Mouse (Mus musculus) neural tube, embryonic 15.5 days (tissue): ENCODE data around the gene Hist1h2bc. TPM values are rescaled to one million over a fixed set of nuclear protein-coding genes. Genes with fewer than 3 reads are reported as not detected.
"Not testable (repeated sequence)": the region's sequence is repeated elsewhere in the genome, so short reads cannot be mapped to it uniquely, and the experiment has no call there.

Experiments used
- ATAC-seq: fragments of 200-750 bp; cut with Nextera tagmentation; 2 replicates; pipeline ENCODE4 v1.8.0; 2017; ENCODE audit warnings: mild to moderate bottlenecking, moderate TSS enrichment, moderate library complexity; ENCODE audit not compliant: low FRiP score
- H3K27ac ChIP-seq: fragments of 300-500 bp; sonication (generic); replicated peaks from 2 replicates; pipeline ENCODE4 v1.5.1; 2015; ENCODE audit warnings: mild to moderate bottlenecking, inconsistent platforms
- H3K27me3 ChIP-seq: fragments of 300-500 bp; sonication (generic); replicated peaks from 2 replicates; pipeline ENCODE4 v1.6.1; 2015; ENCODE audit warnings: inconsistent platforms
- H3K36me3 ChIP-seq: fragments of 300-500 bp; sonication (generic); 2 replicates; pipeline ENCODE4 v1.6.1; 2015; ENCODE audit warnings: inconsistent platforms
- H3K4me1 ChIP-seq: fragments of 300-500 bp; sonication (generic); 2 replicates; pipeline ENCODE4 v1.6.1; 2015; ENCODE audit warnings: inconsistent platforms
- H3K4me2 ChIP-seq: fragments of 300-500 bp; sonication (generic); 2 replicates; pipeline ENCODE4 v1.6.1; 2015; ENCODE audit warnings: inconsistent platforms, mild to moderate bottlenecking, moderate library complexity
- H3K4me3 ChIP-seq: fragments of 300-500 bp; sonication (generic); replicated peaks from 2 replicates; pipeline ENCODE4 v1.5.1; 2015; ENCODE audit warnings: mild to moderate bottlenecking, inconsistent platforms
- H3K9ac ChIP-seq: fragments of 300-500 bp; sonication (generic); replicated peaks from 2 replicates; pipeline ENCODE4 v1.6.1; 2015; ENCODE audit warnings: mild to moderate bottlenecking, inconsistent platforms
- H3K9me3 ChIP-seq: fragments of 300-500 bp; sonication (generic); replicated peaks from 2 replicates; pipeline ENCODE4 v1.6.1; 2016; ENCODE audit warnings: inconsistent platforms
- WGBS: fragments of 180-500 bp; shearing (Covaris S2); methylation state at CpG from one replicate; pipeline ENCODE4 v1.1.7; 2015; ENCODE audit warnings: mixed read lengths; 5-methylcytosine and 5-hydroxymethylcytosine counted together
- polyA plus RNA-seq: library from polyadenylated mRNA; unstranded; fragments of >200 nt; fragmentation: Nextera tagmentation; extraction: Ambion mirVana; gene quantifications from 2 replicates; pipeline ENCODE4 v1.2.1, GENCODE M21; 2015

Hist1h2bc gene
- polyA plus RNA-seq, 1 experiment from 2014 or later, result 18.4 TPM

DNA sequence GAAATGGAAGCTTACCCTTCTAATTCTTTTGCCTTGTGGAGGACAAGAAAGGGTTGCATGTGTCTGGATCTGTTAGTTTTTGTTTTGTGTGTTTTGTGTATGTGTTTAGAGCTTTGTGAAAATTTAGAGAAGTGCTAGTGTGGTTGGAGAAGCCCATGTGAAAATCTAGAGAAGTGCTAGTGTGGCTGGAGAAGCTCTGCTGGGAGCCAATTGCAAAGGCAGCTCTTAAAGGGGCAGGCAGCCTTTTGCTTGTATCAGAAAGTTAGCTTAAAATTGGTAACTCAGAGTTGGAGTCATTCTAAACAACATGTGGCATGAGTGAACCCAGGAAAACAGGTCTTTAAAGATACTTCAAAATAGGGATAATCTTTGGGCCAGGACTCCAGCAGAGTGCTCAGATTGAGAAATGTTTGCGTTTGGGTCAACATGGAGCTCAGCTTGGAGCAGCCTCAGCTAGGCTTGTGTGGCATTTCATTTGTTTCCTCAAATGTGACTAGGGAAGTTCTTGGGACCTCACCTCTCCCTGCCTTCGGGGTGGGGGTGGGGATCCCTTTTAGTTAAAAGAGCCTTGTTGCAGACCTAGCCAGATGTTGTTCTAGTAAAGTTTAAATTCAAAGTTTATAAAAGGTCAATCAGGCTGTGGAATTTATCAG is 33.7 kb downstream of the Hist1h2bc start:
- not testable (repeated sequence) for ATAC-seq, H3K9me3 ChIP-seq, H3K9ac ChIP-seq, H3K27me3 ChIP-seq, H3K4me2 ChIP-seq, H3K36me3 ChIP-seq, H3K4me3 ChIP-seq, H3K4me1 ChIP-seq, H3K27ac ChIP-seq
- WGBS, result 19% methylated on average over 2 of the region's 2 CpGs

DNA sequence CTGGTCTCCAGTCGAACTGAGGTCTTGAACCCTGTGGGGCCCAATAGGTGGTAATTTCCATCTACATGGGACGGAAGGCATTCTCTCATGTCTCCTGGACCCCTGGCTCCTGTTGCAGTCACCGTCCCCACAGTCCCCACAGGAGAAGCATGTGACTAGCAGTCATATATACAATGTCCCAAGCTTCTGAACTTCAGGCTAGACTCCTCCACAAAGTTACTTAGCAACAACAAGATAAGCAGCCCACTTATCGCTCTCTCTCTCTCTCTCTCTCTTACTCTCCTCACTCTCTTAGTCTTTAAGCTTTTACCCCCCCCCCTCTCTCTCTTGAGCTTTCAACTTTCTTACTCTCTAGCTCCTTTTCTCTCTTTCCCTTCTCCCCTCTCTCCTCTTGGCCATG is 40.2 kb downstream of the Hist1h2bc start:
- Histone ChIP-seq H3K27ac (no peak overlapping the region), H3K4me2 (no peak overlapping the region), H3K9me3 (no peaks in the 10 kb centered on the region), H3K9ac (no peak overlapping the region), H3K4me3 (no peak overlapping the region), H3K4me1 (no peaks in the 10 kb centered on the region), H3K27me3 (no peaks in the 10 kb centered on the region), H3K36me3 (no peaks in the 10 kb centered on the region)
- no peak for ATAC-seq
- WGBS, result 98% methylated on average over 4 of the region's 4 CpGs

DNA sequence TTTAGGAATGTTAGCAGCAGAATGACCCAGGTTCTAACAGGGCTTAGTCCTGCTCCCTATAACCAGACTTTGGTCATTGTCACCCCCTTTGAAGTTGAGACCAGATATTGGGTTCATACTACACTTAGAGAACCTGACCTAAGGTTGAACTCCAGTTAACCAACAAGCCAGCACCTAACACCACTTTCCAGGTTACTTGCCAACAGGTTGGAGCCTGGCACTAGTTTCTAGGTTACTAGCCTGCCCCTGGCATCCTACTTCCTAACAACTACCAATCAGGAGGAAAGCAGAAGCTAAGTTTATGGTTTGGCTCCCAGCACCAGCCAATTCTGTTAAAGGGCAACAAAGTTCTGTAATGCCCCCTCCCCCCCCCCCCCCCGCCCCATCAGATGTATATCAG is 41.2 kb downstream of the Hist1h2bc start:
- ATAC-seq, result no peak
- 0% methylated on average over 1 of the region's 1 CpGs for WGBS
- H3K36me3 ChIP-seq, result no peaks in the 10 kb centered on the region
- H3K9me3 ChIP-seq, result no peaks in the 10 kb centered on the region
- no peak overlapping the region for H3K27ac ChIP-seq
- H3K4me1 ChIP-seq, result no peaks in the 10 kb centered on the region
- H3K4me3 ChIP-seq, result no peak overlapping the region
- H3K4me2 ChIP-seq, result no peak overlapping the region
- no peak overlapping the region for H3K9ac ChIP-seq
- no peaks in the 10 kb centered on the region for H3K27me3 ChIP-seq

DNA sequence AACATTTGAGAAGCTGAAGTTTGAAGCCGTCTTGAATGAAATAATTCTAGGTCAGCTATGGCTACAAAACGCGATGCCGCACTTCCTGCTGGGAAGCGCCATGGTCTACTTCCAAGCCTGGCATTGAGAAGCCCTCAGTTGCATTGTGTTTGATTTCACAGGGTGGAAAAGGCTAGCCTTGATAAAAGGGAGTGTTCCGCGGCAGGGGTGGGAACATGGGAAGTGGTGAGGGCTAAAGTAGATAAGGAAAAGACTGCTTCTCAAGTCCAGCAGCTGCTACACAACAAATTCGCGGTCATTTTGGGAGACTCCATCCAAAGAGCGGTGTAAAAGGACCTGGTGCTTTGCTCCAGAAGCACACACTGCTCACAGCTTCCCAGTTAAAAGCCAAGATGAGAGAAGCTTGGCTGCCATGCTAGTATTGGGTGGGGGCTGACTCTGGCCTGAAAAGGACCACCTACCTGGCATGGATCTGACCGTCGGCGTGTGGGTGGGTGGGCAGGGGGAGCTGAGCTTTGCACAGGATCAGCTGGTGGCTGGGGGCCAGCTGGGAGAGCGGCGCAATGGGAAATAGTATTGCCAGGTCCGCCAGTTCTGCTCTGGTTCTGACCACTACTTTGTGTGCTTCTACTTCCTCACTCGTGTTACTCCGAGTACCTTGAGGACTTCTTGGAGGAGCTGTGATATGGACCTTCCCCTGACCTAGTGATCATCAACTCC is 44.6 kb downstream of the Hist1h2bc start:
- no peaks in the 10 kb centered on the region for H3K36me3 ChIP-seq
- no peak overlapping the region for H3K27ac ChIP-seq
- H3K4me2 ChIP-seq, result no peak overlapping the region
- H3K4me1 ChIP-seq, result no peaks in the 10 kb centered on the region
- WGBS, result 90% methylated on average over 18 of the region's 18 CpGs
- no peaks in the 10 kb centered on the region for H3K9me3 ChIP-seq
- H3K4me3 ChIP-seq, result no peak overlapping the region
- no peaks in the 10 kb centered on the region for H3K27me3 ChIP-seq
- no peak for ATAC-seq
- H3K9ac ChIP-seq, result no peak overlapping the region

DNA sequence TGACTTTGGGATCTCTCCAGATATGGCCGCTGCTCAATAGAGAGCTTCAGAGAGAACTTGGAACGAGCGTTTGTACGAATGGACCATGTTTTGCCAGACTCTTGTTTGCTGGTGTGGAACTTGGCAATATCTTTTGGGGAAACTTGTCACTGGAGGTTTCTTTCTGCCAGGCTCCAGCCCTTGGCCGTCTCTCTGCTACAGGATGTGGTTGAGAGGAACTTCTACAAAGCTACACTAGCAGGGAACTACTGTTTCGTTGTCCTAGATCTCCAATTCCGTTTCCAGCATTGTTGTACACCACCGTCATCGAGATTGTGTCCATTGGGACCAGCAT is 45.2 kb downstream of the Hist1h2bc start:
- no peak for ATAC-seq
- Histone ChIP-seq H3K27ac (no peak overlapping the region), H3K4me1 (no peaks in the 10 kb centered on the region), H3K9me3 (no peaks in the 10 kb centered on the region), H3K27me3 (no peaks in the 10 kb centered on the region), H3K9ac (no peak overlapping the region), H3K4me2 (no peak overlapping the region), H3K4me3 (no peak overlapping the region), H3K36me3 (no peaks in the 10 kb centered on the region)
- 92% methylated on average over 9 of the region's 9 CpGs for WGBS

DNA sequence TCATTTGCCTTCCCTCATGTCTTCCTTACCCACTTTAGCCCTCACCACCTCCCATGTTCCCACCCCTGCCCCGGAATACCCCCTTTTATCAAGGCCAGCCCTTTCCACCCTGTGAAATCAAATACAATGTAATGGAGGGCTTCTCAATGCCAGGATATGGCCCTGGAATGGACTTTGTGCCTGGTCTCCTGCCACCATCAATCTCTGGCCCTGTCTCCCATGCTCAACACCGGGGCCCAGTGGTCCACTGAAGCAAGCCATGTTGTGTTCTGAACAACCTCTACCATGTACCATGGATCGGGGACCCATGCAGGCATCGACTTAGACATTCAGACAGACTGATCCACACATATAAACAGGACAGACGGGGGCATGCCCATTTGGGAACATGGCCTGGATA is 45.7 kb downstream of the Hist1h2bc start:
- no peak for ATAC-seq
- WGBS, result 89% methylated on average over 5 of the region's 5 CpGs
- no peaks in the 10 kb centered on the region for H3K27me3 ChIP-seq
- H3K36me3 ChIP-seq, result no peaks in the 10 kb centered on the region
- H3K4me1 ChIP-seq, result no peaks in the 10 kb centered on the region
- H3K27ac ChIP-seq, result no peak overlapping the region
- no peak overlapping the region for H3K4me3 ChIP-seq
- H3K9me3 ChIP-seq, result no peaks in the 10 kb centered on the region
- H3K9ac ChIP-seq, result no peak overlapping the region
- H3K4me2 ChIP-seq, result no peak overlapping the region

DNA sequence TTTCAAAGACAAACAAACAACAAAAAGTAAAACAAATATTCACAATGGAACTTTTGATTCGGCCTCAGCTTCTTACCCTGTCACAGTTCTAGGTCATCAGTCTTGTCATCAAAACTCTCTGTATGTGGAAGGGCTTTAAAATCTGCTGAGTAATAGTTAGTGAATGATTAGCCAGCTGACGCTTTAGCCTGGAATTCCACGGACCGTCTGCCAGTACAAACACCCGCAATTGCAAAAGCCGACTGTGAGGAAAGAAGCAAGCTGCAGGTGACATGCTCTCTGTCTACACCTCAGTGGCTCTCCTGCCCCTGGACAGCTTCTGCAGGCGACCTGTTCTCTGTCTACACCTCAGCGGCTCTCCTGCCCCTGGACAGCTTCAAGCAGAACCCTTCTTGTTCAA is 46.5 kb downstream of the Hist1h2bc start:
- WGBS, result 36% methylated on average over 8 of the region's 8 CpGs

DNA sequence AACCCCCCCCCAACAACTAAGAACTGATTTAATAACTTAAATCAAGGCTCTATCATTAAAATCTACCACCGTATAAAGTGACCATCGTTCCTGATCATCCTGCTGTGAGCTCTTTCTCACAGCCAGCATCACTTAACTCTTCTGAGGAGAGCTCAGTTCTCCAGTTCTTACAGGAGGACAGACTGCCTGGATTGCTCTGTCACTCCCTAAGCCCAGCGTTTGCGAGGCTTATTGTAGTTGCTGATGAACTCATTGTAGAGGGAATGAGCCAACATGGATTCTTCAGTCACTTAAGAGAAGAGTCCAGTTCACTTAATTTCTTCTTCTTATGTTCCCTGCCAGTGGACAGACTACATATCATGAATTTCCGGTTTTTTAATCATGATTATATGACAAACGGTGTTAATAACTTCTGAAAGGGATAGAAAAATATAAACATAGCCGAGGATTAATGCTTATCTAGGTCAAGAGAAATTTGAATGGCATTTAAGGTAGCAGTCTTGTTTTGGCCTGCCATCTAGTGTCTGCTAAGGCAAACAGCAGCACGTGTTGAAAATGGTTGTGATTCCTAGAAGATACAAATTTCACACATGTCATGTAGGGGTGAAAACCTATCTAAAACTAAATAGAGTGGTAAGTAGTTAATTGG is 48.3 kb downstream of the Hist1h2bc start:
- ATAC-seq, result peak; percentile 65
- no peak overlapping the region for H3K27ac ChIP-seq
- H3K36me3 ChIP-seq, result no peaks in the 10 kb centered on the region
- 23% methylated on average over 8 of the region's 8 CpGs for WGBS
- H3K4me3 ChIP-seq, result no peak overlapping the region
- no peak overlapping the region for H3K4me2 ChIP-seq
- no peaks in the 10 kb centered on the region for H3K27me3 ChIP-seq
- no peaks in the 10 kb centered on the region for H3K4me1 ChIP-seq
- no peak overlapping the region for H3K9ac ChIP-seq
- H3K9me3 ChIP-seq, result no peaks in the 10 kb centered on the region

More for the DNA sequence above, 46.5 kb downstream of the Hist1h2bc start:
- Histone ChIP-seq H3K4me1 (no peaks in the 10 kb centered on the region), H3K9ac (no peak overlapping the region), H3K4me3 (no peak overlapping the region), H3K27me3 (no peaks in the 10 kb centered on the region), H3K4me2 (no peak overlapping the region), H3K36me3 (no peaks in the 10 kb centered on the region), H3K27ac (no peak overlapping the region), H3K9me3 (no peaks in the 10 kb centered on the region)
- no peak for ATAC-seq

DNA sequence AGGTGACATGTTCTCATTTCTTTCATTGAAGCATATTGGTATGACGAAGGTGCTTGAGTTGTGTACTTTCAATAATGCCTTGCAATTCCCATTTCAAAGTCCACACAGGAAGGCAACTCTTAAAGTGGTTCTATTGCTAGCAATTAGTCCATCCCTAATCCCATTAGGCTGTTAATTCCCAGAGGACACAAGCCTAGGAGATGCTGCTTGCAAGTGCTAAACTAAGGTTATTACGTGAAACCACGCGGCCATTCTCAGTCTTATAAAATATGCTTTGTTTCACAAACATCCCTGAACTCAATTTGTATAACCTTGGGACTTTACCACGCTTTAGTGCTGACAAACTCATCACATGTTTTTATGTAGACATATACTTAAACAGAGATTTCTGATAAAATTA is 53.1 kb downstream of the Hist1h2bc start:
- H3K27ac ChIP-seq, result no peak overlapping the region
- no peak overlapping the region for H3K4me3 ChIP-seq
- no peaks in the 10 kb centered on the region for H3K36me3 ChIP-seq
- peaks cover 19% of the 10 kb centered on the region for H3K4me1 ChIP-seq
- ATAC-seq, result no peak
- H3K4me2 ChIP-seq, result no peak overlapping the region
- no peaks in the 10 kb centered on the region for H3K27me3 ChIP-seq
- no peak overlapping the region for H3K9ac ChIP-seq
- 72% methylated on average over 5 of the region's 5 CpGs for WGBS
- H3K9me3 ChIP-seq, result no peaks in the 10 kb centered on the region

DNA sequence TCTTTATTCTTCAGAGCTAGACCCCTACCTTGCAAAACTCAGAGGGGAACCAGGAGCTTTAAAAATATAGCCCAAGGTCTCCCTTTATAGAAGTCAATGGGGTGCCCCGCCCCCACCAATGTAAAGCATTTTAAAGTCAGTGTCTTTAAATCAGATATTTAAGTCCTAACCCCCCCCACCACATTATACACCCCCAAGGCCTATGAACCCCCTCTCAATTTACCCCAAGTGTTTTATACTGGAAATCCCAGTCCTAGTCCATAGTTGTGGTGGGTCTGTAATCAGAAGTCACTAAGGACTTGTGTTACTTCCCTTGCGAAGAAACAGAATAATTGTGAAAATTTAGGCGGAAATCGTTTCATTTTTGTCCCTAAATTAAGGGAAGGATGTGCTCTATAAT is 54.0 kb downstream of the Hist1h2bc start:
- Histone ChIP-seq H3K36me3 (no peaks in the 10 kb centered on the region), H3K4me3 (peak overlapping the region; percentile 63), H3K27ac (peak overlapping the region; percentile 85; the same call in 1 of the 2 replicates), H3K27me3 (no peaks in the 10 kb centered on the region), H3K9me3 (no peaks in the 10 kb centered on the region), H3K4me2 (peak overlapping the region; percentile 100), H3K4me1 (peaks cover 19% of the 10 kb centered on the region), H3K9ac (peak overlapping the region; percentile 56; the same call in 1 of the 2 replicates)
- ATAC-seq, result no peak
- WGBS, result 21% methylated on average over 4 of the region's 4 CpGs

DNA sequence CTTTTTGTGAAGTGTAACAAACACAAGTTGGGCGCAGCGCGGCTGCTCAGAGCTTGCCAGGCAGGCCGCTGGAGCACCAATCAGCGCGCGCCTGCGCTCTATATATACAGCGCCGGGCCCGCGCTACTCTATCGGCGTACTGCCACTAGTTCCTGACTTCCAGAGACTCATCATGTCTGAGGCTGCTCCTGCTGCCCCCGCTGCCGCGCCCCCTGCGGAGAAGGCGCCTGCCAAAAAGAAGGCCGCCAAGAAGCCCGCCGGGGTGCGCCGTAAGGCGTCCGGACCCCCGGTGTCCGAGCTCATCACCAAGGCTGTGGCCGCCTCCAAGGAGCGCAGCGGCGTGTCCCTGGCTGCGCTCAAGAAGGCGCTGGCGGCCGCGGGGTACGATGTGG is 54.7 kb downstream of the Hist1h2bc start, which contains the start of gene Hist1h1c:
Hist1h1c (plus strand) TSS at position 132 of the 392 bp plus-strand sequence.
- no peaks in the 10 kb centered on the region for H3K9me3 ChIP-seq
- H3K27me3 ChIP-seq, result no peaks in the 10 kb centered on the region
- no peaks in the 10 kb centered on the region for H3K36me3 ChIP-seq
- peak within 1 kb of the TSS; percentile 63 for H3K4me3 ChIP-seq
- peak within 1 kb of the TSS; percentile 85 for H3K27ac ChIP-seq
- peak within 1 kb of the TSS; percentile 56 for H3K9ac ChIP-seq
- WGBS, result under 1% methylated on average over 38 of the region's 38 CpGs
- peak; percentile 93 for ATAC-seq
- peaks cover 19% of the 10 kb centered on the region for H3K4me1 ChIP-seq
- H3K4me2 ChIP-seq, result peak within 1 kb of the TSS; percentile 100
